Mouse (Mus musculus) right cerebral cortex, postnatal 14 days (tissue): ENCODE measurements around the gene Slc44a3.
A peak's percentile ranks its signal among the peaks of the same experiment; 100 is the strongest.

Experiments used
- DNase-seq: peaks from one replicate; pipeline ENCODE4 v3.0.0; 2022

Slc44a3 gene

DNA sequence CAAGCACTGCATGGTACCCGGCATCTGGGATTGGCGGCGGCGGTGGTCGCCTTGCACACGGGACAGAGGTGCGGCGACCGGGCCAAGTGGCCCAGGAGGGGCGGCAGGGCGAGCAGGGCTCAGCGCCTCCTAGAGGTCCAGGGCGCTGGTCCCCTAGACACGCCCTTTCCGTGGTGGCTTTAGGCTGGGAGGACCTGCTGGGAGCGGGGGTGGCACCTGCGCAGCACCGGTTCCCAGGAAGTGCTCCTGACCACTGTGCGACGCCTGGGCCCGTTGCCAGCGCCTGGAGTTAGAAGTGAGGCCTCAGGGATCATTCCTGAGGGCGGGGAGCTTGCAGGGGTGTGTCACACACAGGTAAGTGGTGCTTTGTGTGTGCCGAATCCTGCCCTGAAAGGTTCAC lies at the start of gene Slc44a3:
Gene Slc44a3 (minus strand): TSS at position 229 of the 400 bp plus-strand sequence.
- DNase-seq = peak; percentile 13

DNA sequence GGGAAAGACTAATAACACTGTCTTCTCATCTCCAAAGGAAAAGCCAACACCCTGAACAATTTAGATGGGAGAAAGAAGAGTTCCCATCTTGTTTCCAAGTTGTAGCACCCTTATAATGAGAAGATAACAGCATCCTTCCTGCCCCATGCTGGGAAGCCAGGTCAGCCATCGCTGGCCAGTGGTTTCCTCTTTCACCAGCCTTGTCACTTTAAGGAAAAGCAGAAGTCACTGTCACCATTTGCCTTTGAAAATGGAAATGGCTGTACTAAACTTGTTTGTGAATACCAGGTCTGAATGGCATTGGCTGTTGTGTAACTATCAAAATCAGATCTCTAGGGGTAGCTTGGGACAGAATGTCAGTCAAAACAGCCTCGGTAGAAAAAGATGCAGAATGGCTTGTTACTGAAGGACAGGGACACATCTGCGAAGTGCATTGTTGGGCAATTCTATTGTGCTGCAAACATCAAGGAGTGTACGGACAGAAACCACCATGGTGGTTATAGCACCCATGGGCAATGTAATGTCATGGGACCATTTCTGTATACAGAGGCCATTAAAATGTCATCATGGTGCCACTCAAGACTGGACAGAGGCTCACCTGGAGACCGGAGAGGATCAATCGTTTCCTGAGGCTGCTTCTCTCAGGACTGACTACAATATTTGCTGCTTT lies 47.8 kb upstream of the Slc44a3 start:
- DNase-seq = no peak

DNA sequence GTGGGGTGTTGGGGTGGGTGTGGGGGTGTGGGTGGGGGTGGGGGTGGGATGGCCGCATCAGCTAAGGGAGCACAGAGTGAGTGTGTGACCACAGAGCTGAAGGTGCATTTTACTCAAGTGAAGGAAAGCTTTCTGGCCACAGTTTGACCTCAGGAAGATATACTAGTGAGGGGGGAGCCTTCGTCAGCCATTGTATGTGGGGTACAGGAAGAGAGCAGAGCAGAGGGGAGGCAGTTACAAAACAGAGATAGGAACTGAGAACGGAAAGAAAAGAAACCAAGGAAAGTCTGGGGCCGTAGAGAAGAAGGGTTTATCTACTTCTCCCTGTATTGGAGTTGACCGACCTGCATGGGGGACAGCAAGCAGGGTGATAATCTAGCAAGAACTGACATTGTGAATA lies 47.2 kb upstream of the Slc44a3 start:
- DNase-seq = no peak

DNA sequence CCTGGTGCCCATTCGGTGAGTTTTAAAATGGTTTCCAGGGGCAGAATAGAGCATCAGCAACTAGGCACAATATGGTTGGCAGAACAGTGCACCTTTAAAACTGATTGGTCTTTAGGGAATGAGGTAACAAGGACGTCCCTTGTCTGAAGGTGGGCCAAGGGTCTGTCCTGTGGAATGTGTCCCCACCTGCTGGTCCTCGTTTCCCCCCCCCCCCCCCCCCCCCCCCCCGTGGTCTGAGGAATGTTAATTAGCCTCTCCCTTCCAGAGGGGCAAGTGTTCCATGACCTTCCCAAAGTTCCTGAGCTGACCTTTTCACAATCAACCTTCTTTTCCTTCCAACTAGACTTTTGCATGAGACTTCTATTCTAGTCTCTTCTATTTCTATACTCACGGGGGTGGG lies 46.5 kb upstream of the Slc44a3 start:
- no peak for DNase-seq

DNA sequence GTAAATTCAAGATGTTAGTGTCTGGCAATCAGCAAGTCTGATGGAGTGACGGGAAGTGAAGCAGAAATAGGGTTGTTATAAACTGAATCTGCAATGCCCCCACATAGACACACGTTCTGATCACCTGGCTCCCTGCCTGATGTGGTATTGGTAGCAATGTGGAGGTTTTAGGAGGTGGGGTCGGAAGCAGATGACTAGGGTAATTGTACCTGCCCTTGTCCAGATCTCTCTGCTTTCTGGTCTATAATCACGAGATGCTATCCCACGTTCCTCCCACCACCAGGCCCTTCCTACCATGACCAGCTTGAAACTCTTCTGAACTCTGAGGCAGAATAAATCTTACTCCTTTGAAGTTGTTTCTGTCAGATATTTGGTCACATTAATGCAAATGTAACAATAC lies 45.4 kb upstream of the Slc44a3 start:
- no peak for DNase-seq

DNA sequence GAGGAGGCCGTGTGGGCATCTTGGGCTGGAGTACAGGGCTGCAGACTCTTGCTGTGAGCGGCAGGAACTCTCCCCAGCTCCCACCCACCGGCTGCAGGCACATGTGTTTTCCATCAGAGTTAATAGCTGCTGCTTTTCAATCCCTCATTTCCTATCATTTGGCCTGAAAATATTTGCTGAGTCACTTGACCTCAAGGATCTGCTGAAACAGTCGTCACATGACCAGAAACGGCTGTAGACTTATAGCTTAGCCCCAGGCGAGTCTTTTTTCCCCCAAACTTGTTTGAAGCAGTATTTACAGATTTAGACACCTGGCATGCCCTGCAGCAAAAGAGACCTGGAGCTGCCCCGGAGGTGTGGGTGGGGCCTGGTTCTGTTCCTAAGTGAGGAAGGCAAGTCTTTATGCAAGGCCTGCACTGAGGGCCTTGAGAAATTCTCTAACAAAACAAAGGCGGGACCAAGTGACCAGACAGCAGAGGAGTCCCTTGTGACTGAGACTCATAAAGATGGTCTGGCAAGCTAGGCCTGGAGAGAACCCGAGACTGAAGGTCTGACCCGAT lies 44.9 kb upstream of the Slc44a3 start:
- DNase-seq = no peak

DNA sequence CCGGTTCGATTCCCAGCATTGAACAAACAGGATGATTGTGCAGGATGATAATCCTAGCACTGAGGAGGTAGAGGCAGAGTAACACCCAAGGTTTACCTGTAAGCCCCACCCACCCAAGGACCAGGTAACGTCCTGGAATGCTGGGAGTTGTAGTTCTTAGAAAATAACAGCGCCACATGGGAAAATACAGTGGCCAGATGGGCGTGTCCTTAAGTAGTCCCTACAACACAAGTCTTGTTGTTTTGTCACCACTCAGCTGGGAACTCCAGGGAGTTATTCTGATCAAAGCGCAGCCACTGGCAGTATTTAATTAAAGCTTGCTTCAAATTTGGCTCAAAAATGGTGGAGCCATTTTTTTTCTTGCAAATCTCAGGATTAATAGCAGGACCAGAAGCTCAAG lies 44.2 kb upstream of the Slc44a3 start:
- no peak for DNase-seq

DNA sequence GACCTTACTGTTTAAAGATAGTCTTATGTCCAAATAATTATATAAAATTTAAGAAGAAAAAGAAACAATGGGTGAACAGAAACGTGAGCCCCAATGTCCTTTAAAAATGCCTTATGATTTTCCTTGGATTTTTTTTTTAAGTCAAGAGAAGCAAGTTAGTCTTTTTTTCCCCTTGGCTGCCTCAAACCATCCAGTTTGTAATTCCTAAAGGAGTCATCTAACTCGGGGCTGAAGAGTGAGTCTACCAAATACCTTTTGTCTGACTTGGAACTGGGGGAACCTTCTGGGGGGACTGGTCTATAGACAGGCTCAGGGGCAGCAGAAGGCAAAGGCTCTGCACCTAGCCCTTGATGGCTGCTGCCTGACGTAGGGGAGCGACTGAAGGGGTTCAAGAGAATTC lies 42.2 kb upstream of the Slc44a3 start:
- DNase-seq = no peak

DNA sequence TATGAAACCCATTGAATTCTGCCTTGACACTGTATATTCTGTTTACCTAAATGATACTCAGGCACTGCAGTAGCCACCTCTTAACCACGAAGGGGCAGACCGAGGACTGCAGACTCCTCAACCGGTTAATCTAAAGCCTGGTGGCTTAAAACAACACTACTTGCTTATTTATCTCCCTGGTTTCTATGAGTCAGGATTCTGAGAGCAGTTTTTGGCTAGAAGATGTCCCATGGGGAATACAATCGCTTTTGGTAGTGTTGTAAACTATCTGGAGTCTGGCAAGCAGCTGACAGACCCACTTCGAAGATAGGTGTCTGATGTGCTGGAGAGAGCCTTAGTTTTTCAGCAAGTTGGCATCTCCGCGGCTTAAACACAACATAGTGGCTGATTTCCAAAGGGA lies 41.7 kb upstream of the Slc44a3 start:
- no peak for DNase-seq

DNA sequence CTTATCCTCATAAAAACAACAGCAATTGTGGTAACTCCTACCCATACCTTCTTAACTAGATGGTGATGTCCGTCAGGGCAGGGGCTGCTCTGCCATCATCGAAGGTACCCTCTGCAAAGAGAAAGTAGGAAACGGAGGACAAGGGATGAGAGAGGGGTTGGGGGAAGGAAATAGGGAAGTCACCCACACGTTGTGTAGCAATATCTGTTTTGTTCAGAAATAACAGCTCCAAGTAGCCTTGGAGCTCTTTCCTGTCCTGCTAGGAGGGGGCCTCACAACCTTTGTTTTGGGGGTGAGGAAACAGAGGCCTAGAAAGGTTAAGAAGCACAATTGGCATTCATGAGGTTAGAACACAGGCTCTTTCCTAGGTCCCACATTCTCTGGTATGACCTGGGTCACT lies 39.3 kb upstream of the Slc44a3 start:
- DNase-seq = no peak

DNA sequence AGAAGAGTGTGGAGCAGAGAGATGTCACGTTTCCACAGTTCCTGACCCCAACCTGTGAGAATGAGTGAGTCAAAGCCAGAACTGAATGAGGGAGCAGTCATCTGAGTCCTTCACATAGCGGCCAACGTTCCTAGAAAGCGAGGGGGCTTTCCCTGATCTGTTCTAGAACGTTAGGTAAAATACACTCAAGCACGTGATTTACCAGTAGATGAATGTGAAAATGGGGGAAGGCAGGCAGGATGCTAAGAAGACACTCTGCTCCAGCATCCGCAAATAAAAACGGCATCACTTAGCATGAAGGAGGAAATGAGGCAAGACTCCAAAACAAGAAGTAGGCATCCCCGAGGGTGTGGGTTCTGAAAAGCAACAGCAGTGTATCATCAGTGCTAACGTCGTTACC lies 38.4 kb upstream of the Slc44a3 start:
- DNase-seq = no peak

DNA sequence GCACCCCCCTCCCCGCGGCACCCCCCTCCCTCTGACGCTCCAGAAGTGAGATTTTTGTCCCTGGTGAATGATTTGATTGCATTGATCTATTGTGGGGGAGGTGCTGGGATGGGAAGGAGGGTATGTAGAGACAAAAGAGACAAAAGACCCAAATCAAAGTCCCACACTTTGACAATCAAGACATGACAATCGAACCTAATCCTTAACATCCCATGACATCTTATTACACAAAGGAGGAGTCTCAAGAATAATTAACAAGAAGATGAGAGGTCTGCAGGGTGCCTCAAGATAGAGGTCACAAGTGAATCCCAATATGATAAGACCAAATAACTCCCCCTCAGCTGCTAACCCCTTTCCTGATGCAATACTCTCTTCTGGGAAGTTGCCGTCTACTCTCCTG lies 37.6 kb upstream of the Slc44a3 start:
- no peak for DNase-seq

DNA sequence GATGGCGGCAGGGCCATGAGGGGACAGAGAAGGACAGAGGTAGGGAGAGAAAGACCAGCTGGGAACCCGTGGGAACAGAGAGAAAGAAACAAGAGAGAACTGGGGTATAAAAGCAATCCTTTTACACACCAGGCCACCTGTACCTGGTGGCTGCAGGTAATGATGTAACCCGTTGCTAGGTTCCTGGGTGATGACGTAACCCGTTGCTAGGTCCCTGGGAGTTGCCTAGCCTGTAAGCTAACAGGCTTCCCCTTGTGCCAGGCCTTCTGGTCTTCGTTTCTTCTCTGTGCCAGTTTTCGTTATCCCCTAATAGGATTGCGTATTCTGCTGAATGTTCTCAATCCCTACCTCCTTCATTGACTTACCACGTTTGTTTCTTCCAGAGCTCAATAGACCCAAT lies 36.8 kb upstream of the Slc44a3 start:
- DNase-seq = no peak

DNA sequence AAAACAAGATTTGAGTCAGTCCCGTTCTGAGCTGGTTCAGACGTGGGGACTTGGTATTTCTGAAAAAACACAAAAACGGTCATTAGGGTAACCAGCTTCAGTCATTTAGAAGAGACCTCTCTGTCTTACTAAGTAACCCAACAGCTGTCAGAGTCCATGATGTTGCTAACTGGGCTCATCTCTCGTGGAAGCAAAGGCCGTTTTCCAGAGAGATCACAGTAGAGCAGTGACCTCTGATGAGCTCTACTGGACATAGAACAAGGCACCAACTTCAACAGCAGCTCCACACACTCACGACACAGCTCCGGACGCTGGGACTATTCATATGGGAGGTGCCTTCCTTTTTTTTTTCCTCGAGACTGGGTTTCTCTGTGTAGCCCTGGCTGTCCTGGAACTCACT lies 35.7 kb upstream of the Slc44a3 start:
- DNase-seq = no peak

DNA sequence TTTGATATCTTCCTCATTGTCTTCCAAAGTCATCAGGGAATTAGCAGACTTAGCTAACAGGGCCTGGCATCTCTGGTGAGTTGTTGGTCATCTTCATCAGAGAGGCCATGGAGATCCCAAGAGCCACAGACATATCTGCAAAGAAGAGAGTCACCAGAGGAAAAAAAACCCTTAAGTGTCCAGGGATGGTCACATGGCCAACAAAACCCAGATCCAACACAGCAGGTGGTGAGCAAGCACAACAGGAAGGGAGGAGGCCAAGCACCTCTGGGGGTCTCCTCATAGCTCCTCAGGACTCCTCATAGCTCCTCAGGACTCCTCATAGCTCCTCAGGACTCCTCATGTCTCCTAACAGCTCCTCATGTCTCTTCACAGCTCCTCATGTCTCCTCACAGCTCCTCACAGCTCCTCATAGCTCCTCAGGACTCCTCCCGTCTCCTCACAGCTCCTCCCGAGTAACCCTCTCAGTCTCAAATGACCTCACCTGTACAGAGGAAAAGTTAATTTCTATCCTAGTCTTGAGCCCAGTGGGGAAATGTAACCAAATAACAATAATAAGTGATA lies 35.2 kb upstream of the Slc44a3 start:
- no peak for DNase-seq

DNA sequence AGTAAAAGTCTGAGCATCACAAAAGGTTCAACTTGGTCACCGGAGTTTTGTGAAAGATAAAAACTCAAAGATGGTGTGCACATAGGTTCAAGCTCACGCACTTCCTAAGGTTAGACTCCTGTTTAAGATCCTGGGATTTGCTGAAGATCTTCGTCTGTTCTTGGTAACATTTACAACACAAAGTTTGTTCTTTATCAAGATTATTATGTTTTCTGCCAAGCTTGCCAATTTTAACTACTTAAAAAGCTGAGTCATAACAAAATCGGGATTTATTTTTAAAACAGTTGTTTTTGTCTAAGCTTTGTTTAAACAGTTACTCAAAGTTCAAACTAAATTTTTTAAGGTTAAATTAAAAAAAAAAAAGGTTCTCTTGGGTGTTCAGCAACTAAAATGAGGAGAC lies 34.7 kb upstream of the Slc44a3 start:
- no peak for DNase-seq

DNA sequence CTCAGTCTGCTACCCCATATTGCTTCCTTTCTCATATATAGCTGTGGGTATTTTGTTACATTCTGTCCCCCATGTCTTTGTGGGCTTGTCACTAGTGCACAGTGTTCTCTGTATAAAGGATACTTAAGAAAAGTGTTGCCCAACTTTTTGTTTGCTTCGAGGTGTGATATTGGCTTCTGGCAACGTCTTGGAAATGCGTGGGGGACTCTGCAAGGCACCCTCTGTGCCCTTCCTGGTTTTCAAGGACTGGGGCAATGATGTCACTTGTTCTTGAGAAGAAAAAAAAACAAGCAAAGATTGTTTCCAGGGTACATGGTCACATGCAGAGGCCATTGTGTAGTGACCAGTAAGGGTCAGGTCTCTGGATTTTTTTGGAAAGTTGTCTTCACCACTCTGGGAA lies 29.6 kb upstream of the Slc44a3 start:
- no peak for DNase-seq

DNA sequence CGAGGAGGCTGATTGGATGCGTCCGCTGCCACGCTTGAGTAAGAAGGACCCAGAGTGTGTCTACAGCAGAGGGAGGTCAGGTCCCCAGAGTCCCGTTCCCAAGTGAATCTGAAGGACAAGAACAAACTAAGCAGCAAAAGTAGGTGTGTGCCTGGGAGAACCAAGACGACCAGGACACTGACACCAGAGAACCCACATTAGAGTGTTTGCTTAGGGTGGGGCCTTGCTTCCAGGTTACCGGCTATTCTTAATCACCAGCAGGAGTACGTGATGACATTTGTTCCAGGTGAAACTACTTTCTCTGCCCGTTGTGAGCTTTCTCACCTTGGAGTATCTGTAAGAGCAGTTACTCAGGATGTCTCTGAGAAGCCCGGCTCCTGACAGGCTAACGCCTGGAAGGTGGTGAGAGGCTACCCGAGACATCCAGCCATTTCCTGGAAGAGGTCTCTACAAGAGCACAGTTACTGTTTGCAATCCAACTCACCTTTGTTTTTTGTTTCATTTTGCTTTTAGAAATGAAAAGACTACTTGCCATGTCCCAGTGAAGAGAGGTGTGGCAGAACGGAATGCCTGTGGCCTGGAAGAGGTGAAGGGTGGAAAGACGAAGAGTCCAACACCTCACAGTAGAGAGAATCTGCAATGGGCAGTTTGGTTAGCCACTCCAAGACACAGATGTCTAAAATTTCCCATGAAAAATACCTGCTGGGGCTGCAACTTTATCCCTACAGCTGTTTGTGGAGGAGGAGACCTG lies 28.1 kb upstream of the Slc44a3 start:
- no peak for DNase-seq

DNA sequence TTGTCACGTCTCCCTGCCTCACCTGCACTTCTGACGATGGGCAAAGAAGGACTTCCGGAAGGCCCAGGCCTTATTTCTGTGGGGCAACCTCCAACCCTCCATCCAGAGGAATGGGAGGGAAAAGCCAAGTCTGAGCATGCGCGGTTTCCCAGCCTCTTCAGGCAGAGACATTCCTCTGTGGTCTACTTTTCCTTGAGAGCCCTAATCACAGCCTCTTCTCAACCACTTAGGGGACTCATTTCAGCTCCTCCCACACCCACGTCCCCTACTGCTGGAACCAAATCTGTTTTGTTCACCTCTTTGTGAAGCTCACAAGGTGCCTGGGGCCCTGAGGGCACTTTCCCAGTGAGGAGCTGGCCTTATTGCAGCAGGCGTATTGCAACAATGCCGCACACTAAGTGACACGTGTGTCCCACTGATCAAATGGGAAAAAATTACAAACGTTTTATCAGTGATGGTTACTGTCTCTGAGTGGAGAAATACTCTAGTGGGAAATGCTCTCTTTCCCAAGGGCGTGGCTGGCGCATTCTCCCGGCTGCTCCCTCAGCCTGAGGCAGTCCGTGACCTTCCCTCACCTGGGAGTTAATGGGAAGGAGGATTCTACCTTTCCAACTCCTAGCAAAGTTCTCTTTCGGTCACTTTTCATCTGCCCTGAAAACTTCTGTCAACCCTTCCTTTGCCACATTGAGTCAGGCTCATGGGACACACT lies 27.4 kb upstream of the Slc44a3 start:
- no peak for DNase-seq

DNA sequence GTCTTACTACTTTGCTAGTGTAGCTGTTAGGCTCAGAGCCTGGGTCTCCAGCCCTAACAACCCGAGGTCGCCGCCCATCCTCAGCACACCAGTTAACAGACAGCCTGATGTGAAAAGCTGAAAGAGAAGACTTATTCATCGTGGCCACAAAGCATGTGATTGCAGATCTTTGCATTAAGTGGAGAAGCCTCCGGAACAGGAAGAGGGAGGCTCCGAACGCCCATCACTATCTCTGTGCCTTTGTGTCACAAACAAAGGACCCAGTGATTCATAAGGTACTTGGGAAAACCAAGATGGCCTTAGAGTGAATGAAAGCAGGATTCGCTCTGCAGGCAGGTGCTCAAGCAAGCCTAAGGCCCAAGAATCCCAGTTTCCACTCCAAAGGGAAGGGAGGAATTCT lies 26.7 kb upstream of the Slc44a3 start:
- DNase-seq = no peak

DNA sequence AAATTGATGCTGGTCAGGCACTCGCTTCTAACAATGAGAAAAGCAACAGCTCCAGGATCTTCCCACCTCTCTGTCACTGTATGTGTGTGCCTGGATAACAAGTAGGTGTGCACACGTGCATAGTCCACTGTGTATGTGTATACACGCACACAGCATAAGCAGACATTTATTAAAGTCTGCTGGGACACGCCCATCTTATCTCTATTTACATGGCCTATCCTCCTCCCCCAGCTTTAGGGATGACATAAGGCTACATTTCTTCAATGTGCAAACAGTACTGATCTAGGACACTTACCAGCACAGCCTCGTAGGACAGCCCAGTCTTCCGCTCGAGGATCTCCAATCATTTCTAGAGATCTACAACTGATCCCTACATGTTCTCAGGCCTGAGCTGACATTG lies 24.1 kb upstream of the Slc44a3 start:
- DNase-seq = no peak

DNA sequence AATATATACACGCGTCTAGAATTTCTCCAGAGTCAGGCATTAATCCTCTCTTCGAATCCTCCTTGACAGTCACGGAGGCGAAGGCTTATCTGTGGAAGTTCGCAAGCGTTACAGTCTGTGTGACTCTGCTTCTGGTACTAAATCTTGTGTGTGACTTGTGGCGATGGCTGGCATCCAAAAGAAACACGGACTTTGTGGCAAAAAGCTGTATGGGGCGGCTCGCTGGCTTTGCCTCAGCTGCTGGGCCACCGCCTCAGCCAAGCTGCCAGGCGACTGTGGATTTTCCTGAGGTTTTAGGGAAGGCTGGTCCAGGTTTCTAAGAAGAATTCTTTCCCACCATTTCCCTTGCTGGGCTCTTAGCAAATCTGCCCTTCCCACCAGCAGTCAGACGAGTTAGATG lies 21.1 kb upstream of the Slc44a3 start:
- no peak for DNase-seq

DNA sequence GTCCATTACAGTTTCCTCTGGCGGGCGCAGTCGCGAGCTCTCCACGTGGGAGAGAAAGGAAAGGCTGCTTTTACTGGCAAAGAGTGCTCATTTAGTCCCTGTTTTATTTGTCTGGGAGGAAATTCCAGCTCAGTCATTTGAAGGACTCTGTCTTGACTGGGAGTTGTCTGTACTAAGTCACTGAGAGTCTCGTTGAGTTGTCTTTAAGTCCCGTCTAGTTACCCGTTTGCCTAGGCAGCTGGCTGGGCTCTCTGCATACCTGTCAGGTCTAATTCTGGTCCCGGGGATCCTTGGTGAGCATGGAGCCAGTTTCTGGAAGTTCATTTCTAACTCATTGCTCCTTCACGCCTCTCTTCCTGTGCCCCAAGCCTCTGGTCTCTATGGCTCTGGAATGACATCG lies 20.5 kb upstream of the Slc44a3 start:
- no peak for DNase-seq

DNA sequence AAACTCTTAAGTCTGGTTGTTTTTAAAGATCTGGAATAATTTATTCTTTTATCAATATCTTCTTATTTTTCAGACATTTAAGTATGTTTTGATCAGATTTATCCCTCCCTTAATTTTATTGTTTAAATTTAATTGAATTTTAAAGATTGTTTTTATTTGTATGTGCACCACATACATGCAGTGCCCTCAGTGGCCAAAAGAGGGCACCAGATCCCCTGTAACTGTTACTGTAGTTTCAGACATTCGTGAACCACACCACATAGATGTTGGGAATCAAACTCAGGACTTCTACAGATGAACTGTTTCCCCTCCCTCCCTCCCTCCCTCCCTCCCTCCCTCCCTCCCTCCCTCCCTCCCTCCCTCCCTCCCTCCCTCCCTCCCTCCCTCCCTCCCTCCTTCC lies 18.2 kb upstream of the Slc44a3 start:
- peak; percentile 71 for DNase-seq
